Comparison of ENCODE assay signal across 25 mouse cellular contexts in the genomic region with DNA sequence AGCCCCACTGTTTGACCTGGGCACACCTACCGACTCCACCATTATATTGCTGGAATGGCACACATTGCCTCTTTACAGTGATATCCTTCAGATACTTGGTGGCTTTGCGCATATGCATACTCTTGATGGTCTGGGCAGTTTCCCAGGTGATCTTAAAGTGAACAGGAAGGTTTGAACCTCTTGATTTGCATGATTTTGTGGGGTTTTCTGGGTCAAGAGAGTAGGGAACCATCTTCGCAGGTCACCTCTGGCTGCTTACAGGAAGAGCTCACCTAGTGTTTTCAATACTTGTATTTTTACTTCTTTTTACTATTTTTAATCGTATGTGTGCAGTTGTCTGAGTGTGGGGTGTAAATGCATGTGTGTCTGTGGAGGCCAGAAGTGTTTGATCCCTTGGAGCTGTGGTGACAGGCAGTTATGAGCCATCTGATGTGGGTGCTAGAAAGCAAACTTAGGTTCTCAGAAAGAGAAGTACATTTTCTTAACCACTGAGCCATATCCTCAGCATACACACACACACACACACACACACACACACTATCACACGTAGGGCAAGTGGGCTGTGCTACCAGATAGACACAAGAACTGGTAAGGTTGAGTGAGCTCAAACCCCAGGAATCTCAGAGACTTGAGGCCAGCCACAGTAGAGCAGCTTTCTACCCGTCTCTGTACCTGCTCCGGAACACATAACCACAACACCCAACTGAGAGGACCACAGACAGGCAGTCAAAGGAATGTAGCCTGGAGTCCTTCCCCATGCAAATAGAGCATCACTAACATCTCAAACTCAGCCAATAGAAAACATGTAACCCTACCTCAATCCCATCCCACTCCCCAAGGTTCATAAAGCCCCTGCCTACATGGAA. TPM values are rescaled to one million over a fixed set of nuclear protein-coding genes. Genes with fewer than 3 reads are reported as not detected.
DNase-seq lines count a peak whose midpoint lies in the region; ATAC-seq lines count a peak whose summit lies in the region.
"Had no signal": no experiment of that assay in that cellular context is flagged by ENCODE, and none has a peak within 500 bp of the region (broad histone marks: within the 10 kb centered on the region; RNA-seq: fewer than 3 reads in every experiment).

No protein-coding gene starts in this region.

- no peaks in the 10 kb centered on the region for H3K9me3 ChIP-seq in forebrain, embryonic 11.5 days (ENCODE audit: control insufficient read depth, low read length)
- H3K9me3 ChIP-seq: embryonic facial prominence, embryonic 15.5 days; heart, embryonic 10.5 days; hindbrain, embryonic 15.5 days; intestine, embryonic 15.5 days; liver, embryonic 13.5 days; midbrain, embryonic 13.5 days; neural tube, embryonic 15.5 days had no signal

- DNase-seq in spleen, adult 18-20 months, result peak; percentile 37 to 48
- no peak for DNase-seq in spleen, adult 12 weeks (ENCODE audit: low spot score)
- peak; percentile 73 for DNase-seq in T-cell, adult 2 months (ENCODE audit: low spot score)
- peak; percentile 24 to 35 for DNase-seq in thymus, postnatal 36 days
- no peak for DNase-seq in ovary, adult 18-20 months (ENCODE audit: low spot score)
- no peak for DNase-seq in urinary bladder, adult 18-20 months (ENCODE audit: low spot score in 2 of 2)
- DNase-seq in forebrain, embryonic 11.5 days (ENCODE audit: low spot score), result no peak
- DNase-seq: adrenal gland, postnatal 25 days; cerebellum, adult 11 months; cerebellum, postnatal 14 days; embryo, embryonic 11 days; kidney, adult 9 months; kidney, postnatal 4 days; layer of hippocampus, adult 9-11 months; liver, embryonic 13.5 days; lung, embryonic 14.5 days; right cerebral cortex, postnatal 4 days had no signal

- H3K27ac ChIP-seq in forebrain, embryonic 11.5 days (ENCODE audit: low read depth, low read length), result no peak overlapping the region
- H3K27ac ChIP-seq: embryonic facial prominence, embryonic 15.5 days; heart, embryonic 10.5 days; hindbrain, embryonic 15.5 days; intestine, embryonic 15.5 days; left cerebral cortex, adult 2 months; liver, embryonic 13.5 days; midbrain, embryonic 13.5 days; neural tube, embryonic 15.5 days had no signal

- H3K27me3 ChIP-seq in forebrain, embryonic 11.5 days (ENCODE audit: control insufficient read depth, insufficient read depth, low read length), result no peaks in the 10 kb centered on the region
- H3K27me3 ChIP-seq: embryonic facial prominence, embryonic 15.5 days; hindbrain, embryonic 15.5 days; intestine, embryonic 15.5 days; liver, embryonic 13.5 days; midbrain, embryonic 13.5 days; neural tube, embryonic 15.5 days had no signal

- no peak overlapping the region for H3K9ac ChIP-seq in forebrain, embryonic 11.5 days (ENCODE audit: low read length)
- H3K9ac ChIP-seq: embryonic facial prominence, embryonic 15.5 days; hindbrain, embryonic 15.5 days; intestine, embryonic 15.5 days; liver, embryonic 13.5 days; lung, embryonic 14.5 days; midbrain, embryonic 13.5 days; neural tube, embryonic 15.5 days had no signal

- no peak overlapping the region for H3K4me3 ChIP-seq in forebrain, embryonic 11.5 days (ENCODE audit: low read depth, low read length)
- H3K4me3 ChIP-seq: embryonic facial prominence, embryonic 15.5 days; heart, embryonic 10.5 days; hindbrain, embryonic 15.5 days; intestine, embryonic 15.5 days; left cerebral cortex, adult 2 months; liver, embryonic 13.5 days; midbrain, embryonic 13.5 days; neural tube, embryonic 15.5 days had no signal

- WGBS in forebrain, embryonic 11.5 days, result 85% methylated on average over 7 of the region's 7 CpGs

- ATAC-seq in neutrophil, adult 5-6 weeks (ENCODE audit: extremely low read depth, insufficient number of reproducible peaks, low FRiP score, poor library complexity, severe bottlenecking), result peak; percentile 70
- ATAC-seq in forebrain, embryonic 11.5 days (replicated peaks; ENCODE audit: low FRiP score), result no peak
- ATAC-seq: intestine, embryonic 15.5 days; midbrain, embryonic 13.5 days had no signal

- H3K36me3 ChIP-seq in forebrain, embryonic 11.5 days (ENCODE audit: control insufficient read depth, insufficient read depth, low read length), result no peaks in the 10 kb centered on the region
- H3K36me3 ChIP-seq: embryonic facial prominence, embryonic 15.5 days; heart, embryonic 10.5 days; hindbrain, embryonic 15.5 days; intestine, embryonic 15.5 days; liver, embryonic 13.5 days; midbrain, embryonic 13.5 days; neural tube, embryonic 15.5 days had no signal

- no peak overlapping the region for H3K4me2 ChIP-seq in forebrain, embryonic 11.5 days (ENCODE audit: low read depth, low read length, severe bottlenecking)
- H3K4me2 ChIP-seq: embryonic facial prominence, embryonic 15.5 days; hindbrain, embryonic 15.5 days; intestine, embryonic 15.5 days; liver, embryonic 13.5 days; lung, embryonic 14.5 days; midbrain, embryonic 13.5 days; neural tube, embryonic 15.5 days had no signal

- H3K4me1 ChIP-seq in forebrain, embryonic 11.5 days (replicated peaks; ENCODE audit: control insufficient read depth, insufficient read depth, low read length), result no peaks in the 10 kb centered on the region
- H3K4me1 ChIP-seq: embryonic facial prominence, embryonic 15.5 days; heart, embryonic 10.5 days; hindbrain, embryonic 15.5 days; intestine, embryonic 15.5 days; liver, embryonic 13.5 days; midbrain, embryonic 13.5 days; neural tube, embryonic 15.5 days had no signal

RNA-seq across cellular contexts. Expression of a gene that starts 22.9 kb away (rescaled TPM):
- total RNA-seq in neutrophil, adult 5-6 weeks (2017), result 3.1 and 5.1 TPM in 2 replicates
- polyA plus RNA-seq in forebrain, embryonic 11.5 days (2014; fragmentation: Nextera tagmentation; extraction: Ambion mirVana), result 42.3 and 52.1 TPM in 2 replicates

RNA-seq across cellular contexts. Expression of a gene that starts 36.2 kb away (rescaled TPM):
- 159 and 166 TPM in 2 replicates for total RNA-seq in neutrophil, adult 5-6 weeks (2017)
- polyA plus RNA-seq in forebrain, embryonic 11.5 days (2014; fragmentation: Nextera tagmentation; extraction: Ambion mirVana), result 43.2 and 44.6 TPM in 2 replicates

RNA-seq across cellular contexts. Expression of a gene that starts 44.6 kb away (rescaled TPM):
- total RNA-seq in neutrophil, adult 5-6 weeks (2017), result 0.93 and 0.98 TPM in 2 replicates
- 4.7 and 5.2 TPM in 2 replicates for polyA plus RNA-seq in forebrain, embryonic 11.5 days (2014; fragmentation: Nextera tagmentation; extraction: Ambion mirVana)

Comparison
In these comparisons a context has a peak if more than half of its experiments do, and no peak if none do; other contexts are left out.
1. DNase-seq: peak in spleen, adult 18-20 months (2 of 2), T-cell, adult 2 months (single experiment) and thymus, postnatal 36 days (2 of 2); none in spleen, adult 12 weeks (single experiment), ovary, adult 18-20 months (single experiment), urinary bladder, adult 18-20 months (0 of 2) and forebrain, embryonic 11.5 days (single experiment).